Mouse (Mus musculus): Measurements from ENCODE around the gene Smim27.
"Not testable (repeated sequence)": the region's sequence is repeated elsewhere in the genome, so short reads cannot be mapped to it uniquely, and the experiment has no call there.

Gene Smim27

DNA sequence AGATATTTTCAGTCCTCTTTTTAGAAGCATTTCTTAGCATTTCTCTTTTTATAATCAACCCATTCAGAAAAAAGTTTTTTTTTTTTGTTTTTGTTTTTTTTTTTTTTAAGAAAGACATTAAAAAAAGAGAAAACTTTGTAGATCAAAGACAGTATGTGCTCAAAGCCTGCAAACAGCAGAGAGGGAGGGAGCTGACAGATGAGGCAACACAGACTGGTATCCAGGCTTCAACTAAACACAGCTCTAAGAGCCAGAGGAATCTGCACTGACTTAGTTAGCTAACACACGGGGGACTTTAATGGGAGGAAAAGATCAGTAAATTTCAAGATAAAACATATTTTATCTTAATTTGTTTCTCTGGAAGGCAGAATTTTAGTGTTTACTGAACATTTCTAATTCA, 5.1 kb upstream of the Smim27 start:
- no peak for DNase-seq (ENCODE audit: low spot score)

DNA sequence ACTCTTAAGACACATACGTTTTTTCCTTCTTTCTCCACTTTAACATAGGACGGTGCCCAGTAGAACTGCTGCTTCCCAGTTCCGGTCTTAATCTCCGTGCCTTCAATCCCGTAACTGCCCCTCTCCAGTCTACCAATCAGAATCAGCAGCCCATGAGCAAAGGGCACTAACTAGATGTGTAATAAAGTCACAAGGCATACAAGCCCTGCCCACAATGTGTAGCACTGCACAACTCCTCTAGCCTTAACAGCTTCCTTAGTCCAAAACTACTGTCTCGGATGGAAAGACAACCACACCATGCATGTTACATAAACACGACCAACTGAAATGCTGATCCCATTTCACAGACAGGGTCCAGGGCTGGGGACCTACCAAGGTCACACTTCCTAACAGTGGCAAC, 1.7 kb upstream of the Smim27 start:
- no peak for DNase-seq (ENCODE audit: low spot score)

DNA sequence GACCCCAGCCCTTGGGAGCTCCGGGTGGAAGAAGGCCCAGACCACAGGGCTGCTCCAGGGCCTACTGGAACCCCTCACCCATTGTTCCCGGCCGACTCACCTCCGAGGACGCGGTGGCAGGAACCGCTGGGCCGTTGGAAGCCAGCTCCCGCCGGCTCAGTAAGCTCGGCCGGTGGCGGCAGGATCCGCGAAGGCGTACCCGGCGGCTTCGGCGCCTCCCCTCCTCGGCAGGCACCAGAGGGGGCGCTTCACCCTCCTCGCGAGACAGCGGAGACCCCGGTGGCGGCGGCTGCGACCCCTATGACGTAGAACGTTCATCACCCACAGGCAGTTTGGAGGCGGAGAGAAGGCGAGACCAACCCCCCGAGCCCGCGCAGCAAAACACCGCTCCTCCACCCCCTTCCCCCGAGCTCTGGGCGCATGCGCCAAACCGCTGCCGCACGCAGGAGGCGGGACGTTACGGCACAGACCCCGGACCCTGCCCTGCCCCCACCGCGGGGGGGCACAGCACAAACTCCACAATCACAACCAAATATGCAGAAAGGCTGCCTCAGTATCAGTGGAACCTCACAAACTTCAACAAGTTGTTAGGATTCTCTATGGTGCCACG, 1.1 kb upstream of the Smim27 start:
- DNase-seq (ENCODE audit: low spot score): peak; percentile 96

DNA sequence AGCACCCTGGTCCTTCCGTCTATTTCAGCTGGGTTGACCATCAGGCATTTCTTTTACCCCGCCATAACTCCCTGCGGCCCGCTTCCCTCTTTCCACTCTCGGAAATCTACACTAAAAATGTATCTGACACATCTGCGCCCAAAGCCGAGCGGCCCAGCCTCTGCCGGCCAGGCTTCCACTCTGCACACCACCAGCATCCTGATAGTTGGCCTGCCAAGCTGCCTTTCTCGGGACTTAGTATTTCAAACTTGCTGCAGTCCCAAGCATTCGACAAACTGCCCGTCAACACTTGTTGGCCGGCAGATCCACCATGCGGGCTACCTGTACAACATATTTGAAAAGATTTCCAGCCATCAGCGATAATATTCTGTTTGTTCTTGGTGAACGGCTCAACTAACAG, 544 bp upstream of the Smim27 start:
- DNase-seq (ENCODE audit: low spot score): no peak

DNA sequence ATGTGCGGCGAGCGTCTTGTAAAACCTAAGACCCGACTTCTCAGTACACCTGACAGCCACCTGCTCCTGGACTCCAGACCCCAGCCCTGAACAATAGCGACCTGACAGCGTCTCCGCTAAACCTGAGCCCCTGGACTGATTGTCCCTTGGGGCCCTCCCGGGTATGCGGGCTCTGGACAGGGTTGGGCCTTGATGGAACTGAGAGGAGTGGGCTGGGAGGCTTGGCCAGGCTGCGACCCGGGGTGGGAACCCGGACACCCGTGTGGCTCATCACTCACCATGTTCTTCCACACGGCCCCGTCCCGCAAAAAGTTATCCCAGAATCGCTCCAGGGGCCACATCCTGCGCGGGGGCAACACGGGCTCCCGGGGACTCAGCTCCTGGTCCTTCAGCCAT, 9.5 kb downstream of the Smim27 start:
- peak; percentile 12 for DNase-seq (ENCODE audit: low spot score)

DNA sequence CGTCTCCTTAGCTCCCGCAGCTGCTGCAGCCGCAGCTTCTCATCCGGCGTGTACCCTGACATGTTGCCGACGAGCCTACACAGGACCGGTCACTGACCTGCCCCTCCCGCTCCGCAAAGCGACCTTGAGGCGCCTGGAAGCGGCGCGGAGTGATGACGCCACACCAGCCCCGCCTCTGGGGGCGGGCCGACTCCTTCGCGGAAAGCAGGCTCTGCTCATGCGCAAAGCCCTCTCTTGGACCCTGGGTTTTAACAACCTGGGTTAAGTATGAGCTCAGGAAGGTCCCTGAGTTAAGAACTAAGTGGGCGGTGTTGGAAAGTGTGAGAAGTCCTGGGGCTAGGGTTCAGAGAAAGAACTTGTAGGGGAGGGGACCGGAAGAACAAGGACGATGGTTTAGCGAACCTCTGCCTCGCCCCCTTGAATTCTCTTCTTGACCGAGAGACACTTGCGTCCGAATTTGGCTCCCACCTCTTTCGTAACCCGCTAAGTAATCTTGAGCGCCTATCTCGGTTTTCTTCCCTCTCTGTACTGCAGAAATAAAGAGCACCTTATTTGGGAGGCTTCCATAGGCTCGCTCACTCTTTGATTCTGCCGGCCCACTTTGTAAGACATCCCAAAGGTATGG, 10.0 kb downstream of the Smim27 start, which contains the start of gene Ndufb6:
Ndufb6 (minus strand) TSS at position 146 of the 625 bp plus-strand sequence.
- peak; percentile 97 for DNase-seq (ENCODE audit: low spot score)

DNA sequence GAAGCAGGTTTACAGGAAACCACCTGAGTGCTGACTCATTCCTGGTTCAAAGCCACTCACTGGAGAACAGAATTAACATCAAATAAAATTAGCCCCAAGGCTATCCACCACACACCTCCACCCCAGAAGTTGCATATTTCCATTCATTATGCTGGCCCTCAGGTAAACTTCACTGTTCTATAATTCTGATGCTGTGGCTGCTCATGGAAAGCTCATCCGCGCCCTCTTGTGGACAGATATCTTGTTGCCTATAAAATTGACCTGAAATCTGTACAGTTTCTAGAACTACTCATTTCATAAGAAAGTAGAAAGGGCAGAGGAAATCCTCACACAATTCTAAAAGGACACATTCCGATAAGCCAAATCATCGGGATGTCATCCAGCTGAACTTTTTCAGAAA, 16.2 kb downstream of the Smim27 start:
- DNase-seq (ENCODE audit: low spot score): peak; percentile 80

DNA sequence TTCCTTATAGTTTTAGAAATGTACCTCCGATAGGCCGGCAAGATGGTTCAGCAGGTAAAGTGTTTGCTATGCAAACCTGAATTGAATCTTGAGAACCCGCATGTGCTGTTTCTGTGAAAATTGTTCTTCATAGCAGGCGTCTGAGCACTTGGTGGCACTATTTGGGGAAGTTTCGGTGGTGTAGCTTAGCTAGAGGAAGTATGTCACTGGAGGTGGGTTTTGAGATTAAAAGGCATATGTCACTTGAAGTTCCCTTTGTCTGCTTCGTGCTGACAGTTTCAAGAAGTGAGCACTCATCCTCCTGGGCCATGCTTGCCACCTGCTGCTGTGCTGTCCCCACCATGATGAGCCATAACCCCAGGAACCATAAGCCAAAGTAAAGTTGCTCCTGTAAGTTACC, 18.0 kb downstream of the Smim27 start:
- no peak for DNase-seq (ENCODE audit: low spot score)

DNA sequence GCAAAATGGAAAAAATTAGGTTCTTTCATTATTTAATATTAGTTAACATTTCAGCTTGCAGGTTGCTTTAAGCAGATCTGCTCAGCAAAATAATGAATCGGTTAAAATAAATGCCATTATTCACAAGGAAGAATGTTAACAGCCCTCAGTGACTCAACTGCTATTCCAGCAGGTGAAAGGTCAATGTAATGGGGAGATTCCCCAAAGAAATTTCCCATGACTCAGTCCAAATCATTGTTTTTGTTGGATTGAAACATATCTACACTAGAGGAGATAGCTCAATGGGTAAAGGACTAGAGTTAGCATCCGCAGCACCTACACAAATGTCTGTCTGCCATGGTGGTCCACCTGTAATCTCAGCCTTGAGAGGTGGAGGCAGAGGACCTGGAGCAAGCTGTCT, 19.7 kb downstream of the Smim27 start:
- DNase-seq (ENCODE audit: low spot score): no peak

DNA sequence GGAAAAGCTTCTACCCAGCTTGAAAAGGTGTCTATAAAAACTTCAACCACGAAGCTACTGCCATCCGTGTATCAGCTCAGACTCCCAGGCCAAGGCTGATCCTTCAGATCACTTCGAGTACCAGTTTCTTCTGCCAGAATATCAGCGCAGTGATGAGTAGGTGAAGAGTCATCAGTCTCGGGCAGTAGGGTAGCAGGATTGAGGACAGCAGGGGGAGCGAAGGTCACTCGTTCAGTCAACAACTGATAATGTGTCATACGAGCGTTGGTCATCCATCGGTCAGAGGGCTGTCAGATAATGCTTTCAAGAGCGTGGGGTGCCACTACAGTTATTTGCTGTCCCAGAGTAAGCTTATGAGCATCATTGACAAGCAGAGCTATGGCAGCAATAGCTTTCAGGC, 22.1 kb downstream of the Smim27 start:
- not testable (repeated sequence) for DNase-seq (ENCODE audit: low spot score)

DNA sequence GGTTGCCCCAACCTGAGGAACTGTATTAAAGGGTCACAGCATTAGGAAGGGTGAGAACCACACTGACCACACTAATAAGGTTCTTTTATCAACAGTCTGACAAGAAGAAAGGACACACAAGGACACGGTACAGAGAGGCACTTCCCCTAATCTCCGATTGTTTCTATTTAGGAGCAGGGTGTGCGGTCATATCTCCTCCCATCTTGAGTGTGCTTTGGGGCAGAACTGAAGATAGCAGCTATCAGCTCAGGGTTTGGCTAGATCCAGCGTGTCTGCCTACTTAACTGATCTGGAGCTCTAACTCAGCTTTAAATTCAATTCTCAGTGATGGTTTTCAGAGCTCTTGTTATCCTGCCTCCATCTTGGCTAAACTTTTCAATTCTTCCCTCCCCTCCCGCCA, 29.8 kb downstream of the Smim27 start:
- no peak for DNase-seq (ENCODE audit: low spot score)

DNA sequence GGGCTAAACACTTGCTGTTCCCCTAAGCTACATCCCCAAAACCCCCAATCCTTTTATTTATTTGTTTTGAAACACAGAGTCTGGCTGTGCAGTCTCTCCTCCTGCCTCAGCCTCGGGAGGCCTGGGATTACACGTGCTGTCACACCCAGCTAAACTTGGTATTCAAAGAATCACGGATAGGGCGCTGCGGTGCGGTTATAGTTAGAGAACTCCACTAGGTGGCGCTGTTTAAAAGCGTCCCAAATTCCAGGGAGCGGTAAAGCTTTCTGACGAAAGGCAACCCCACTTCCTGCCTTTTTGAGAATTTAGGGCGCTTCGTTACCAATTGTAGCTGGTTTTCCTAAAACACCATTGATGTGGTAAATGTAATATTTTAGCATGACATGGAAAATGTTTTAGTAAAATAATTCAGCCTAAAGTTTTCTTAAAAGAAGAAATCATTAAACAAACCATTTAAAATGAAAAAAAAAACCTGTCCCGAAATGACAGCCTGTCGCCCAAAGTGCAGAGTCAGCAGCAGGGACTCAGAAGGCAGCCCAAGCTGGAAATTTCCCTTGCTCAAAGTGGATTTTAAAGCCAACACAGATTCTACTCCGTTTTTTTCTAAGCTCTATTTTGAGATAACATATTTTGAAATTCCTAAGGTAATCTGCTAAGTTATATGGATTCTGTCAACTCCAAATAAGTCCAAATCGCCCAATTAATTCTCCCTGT, 31.9 kb downstream of the Smim27 start:
- peak; percentile 96 for DNase-seq (ENCODE audit: low spot score)

DNA sequence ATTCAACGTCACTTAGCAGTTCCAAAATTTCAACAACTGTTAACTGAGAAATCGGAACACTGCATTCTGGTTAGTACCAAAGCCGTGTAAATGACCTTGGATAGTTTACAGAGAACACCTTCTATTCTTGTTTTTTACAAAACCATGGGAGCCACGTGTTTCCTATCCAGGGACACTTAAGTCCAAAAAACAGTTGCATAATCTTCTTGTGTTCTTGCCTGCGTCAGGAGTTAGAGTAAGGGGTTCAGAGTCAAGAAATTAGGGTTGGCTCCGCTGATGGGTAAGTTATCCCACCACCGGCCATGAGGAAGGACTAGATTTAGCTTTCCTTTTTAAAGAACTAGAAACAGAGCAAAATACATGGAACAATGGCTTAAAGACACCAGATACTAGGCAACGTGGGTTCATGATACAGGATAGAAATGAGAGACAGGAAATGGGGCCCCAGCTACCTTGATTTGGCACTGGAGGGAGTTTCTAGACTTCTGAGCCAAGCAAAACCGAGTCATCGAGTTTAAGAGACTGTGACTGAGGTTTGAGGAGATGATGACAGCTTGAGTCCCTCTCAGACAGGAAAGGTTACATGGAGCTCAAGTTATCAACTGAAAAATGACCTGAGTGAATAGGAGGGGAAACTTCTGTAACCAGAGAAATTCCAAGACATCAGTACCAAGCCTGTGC, 33.2 kb downstream of the Smim27 start:
- DNase-seq (ENCODE audit: low spot score): no peak

DNA sequence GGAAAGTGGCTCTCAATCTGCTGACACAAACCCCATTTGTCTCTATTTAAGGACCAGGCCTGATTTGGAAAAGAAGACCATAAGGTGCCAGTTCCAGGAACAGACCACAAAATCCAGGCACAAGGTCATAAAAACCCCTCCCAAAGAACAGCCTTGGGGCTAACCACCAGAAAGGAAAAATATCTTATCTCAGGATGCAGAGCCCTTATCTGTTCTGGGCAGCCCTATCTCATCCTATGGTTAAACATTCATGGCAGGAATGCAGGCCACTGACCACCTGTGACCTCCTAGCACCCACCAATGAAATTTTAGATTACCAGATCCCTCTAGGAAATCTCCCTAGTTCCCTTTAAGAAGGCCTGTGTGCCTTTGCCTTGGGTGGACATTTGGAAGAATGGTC, 40.3 kb downstream of the Smim27 start:
- DNase-seq (ENCODE audit: low spot score): no peak

DNA sequence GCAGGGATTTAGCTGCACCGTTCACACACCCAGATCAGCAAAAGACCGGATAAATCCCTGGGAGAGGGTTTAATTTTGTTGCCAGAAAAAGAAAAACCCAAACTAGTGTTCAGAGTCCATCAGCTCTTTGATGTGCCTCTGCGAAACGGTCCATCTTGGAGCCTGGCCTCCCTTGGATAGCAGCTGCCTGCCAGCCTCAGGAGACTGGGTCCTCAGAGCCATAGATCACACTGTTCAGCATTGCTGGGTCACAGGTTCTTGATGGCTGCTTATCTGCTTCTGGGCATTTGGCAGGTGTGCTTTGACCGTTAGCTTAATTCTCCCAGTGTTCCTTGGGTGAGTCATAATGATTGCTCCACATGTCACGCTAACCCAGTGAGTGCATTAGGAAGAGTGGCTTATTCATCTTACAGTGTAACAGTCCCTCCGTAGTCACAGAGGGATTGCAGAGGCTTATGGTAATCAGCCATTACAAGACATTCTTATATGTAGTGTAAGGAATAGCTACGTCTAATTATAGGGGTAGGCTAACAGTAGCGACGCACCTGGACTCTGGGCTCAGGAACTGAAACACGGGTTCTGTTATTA, 41.5 kb downstream of the Smim27 start:
- DNase-seq (ENCODE audit: low spot score): no peak

DNA sequence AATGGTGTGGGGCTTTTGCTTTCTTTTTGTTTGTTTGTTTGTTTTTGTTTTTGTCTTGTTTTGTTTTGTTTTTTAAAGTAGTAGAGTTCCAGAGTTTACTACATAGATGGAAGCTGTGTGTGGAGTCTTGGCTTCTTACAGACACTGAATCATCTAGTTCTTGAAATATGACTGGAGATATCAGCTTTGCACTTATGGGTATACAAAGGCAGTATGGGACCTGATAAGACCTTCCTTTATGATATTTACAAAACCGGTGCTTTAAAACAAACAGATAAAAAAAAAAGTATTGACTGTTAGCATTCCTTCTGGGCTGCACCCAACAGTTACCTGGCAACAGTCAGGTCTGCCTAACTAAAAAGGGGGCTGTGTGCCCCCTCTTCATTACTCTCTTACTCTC, 42.8 kb downstream of the Smim27 start:
- DNase-seq (ENCODE audit: low spot score): no peak

DNA sequence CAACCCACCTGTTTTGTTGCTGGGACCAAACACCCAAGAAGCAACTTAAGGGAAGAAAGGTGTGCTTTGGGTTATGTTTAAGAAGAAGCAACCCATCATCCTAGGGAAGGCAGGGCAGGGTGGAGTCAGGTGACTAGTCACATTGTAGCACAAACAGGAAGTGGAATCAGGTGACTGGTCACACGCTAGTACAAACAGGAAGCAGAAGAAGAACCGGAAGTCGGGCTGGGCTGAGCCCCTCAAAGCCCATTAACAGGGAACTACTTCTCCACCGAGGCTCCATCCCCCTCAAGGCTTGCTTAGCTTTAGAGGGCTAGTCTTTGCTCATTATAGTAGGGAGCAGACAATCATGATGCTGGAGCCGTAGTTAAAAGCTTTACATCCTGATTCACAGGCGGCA, 43.6 kb downstream of the Smim27 start:
- no peak for DNase-seq (ENCODE audit: low spot score)

DNA sequence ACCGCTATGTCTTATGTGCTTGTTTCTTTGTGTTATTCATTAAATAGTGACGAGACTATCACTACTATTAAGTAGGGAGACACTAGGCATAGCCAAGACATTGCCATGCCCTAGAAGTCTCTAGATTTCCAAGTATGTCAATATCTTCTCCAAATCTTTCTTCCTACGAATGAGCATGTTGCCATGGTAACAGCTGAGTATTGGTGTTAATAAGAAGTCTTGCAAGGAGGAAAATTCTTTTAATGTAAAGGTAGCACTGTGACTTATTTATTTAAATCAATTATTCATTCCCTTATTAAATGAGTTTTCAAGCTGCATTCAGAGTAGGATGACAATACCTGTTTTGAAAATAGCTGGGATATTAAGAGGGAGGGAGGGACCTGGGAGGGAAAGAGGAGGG, 48.0 kb downstream of the Smim27 start:
- no peak for DNase-seq (ENCODE audit: low spot score)
